Mouse (Mus musculus) left cerebral cortex, adult 2 months (tissue): ENCODE results near the gene Meis2. TPM values are rescaled to one million over a fixed set of nuclear protein-coding genes. Genes with fewer than 3 reads are reported as not detected.

Experiments
- DNase-seq, 2 experiments: peaks; one replicate each; pipeline ENCODE4 v3.0.0; 2021 to 2022; ENCODE audit warnings: low spot score in 2 of 2, mixed read lengths in 1 of 2; ENCODE audit errors: extremely low spot score in 1 of 2
- H3K27ac ChIP-seq: fragments of 200-600 bp; 2 replicates; pipeline ENCODE4 v1.8.1; 2022
- H3K4me3 ChIP-seq: fragments of 200-600 bp; 2 replicates; pipeline ENCODE4 v1.8.1; 2022
- CTCF ChIP-seq: fragments of 200-600 bp; IDR thresholded peaks from 2 replicates; pipeline ENCODE4 v1.8.1; 2022; ENCODE audit warnings: antibody characterized with exemption, mild to moderate bottlenecking, moderate library complexity
- intact Hi-C: fragments of 180-260 bp; cut with DNase I; formaldehyde crosslinking; loops from one replicate; pipeline ENCODE4 v1.15.1; 2025
- total RNA-seq, 2 experiments: library from RNA; stranded (reverse); gene quantifications; 2 replicates each; pipeline ENCODE4 v1.2.3; 2021

Gene Meis2
- total RNA-seq, 2 experiments from 2014 or later = 110 to 116 TPM

DNA sequence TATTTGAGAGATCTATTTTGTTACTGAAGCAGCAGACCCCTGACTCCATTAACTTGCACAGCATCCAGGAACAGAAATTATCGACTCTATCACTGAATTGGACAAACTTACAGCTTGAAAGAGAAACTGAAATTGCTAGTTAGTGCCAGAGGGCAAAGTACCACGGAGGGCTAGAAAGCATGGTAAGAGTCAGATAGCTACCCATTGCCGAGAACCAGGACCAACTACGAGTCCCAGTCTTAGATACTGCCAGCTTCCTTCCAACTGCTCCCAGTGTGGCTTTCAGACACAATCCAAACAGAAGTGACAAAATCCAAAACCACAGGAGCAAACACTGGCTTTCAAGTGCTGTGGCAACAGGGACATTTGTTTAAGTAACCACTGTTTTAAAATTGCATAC, 81.2 kb downstream of the Meis2 start:
- intact Hi-C loops = no loop called here
- H3K4me3 ChIP-seq = no peak overlapping the region
- no peak for TF ChIP-seq CTCF

DNA sequence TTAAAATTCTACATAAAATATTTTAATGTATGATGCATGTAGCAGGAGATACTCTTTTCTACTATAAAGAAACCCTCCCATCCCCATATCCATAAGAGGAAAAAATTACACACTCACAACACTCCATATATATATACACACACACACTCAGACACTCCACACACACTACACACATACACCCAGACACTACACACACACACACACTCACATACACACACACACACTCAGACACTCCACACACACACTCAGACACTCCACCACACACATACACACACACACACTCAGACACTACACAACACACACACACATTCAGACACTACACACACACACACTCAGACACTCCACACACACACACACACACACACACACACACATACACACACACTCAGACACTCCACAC, 85.1 kb downstream of the Meis2 start:
- no peak for DNase-seq
- intact Hi-C loops = no loop called here
- no peak for TF ChIP-seq CTCF
- Histone ChIP-seq H3K4me3 (no peak overlapping the region), H3K27ac (no peak overlapping the region)

More for the DNA sequence above, 81.2 kb downstream of the Meis2 start:
- H3K27ac ChIP-seq = no peak overlapping the region
- no peak for DNase-seq

DNA sequence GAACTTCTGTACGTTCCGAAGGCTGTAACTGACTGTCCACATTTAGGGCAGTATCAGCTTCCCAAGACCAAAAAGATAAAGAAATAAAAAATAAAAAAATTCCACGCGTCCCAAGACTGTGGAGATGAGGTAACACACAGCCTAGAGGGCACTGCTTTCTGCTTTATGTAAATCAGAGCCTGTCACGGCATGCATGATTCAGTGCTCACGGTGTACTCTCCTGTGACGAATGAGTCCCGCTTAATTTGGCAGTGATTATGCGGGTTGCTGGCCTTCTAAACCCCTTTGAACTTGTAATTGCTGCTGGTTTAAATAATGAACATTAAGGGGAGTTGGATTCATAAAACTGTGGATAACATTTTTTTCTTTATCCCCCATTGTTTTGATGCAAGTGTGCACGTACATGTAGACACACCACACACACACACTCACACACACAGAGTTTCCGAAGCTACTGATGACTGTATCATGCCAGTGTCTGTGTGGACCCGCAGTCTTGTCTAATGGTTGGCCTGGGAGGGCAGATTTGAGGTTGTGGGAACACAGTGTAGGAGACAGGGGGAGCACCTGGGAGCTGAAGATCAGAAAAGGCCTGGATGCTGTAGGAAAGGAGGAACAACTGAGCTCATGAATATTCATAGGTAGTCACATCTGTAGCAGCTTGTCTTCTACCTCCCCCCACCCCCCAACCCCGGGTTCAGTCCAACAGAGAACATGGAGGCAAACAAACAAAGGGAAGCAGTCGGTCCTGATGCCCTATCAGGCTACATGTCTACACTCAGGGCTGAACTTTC, 85.8 kb downstream of the Meis2 start:
- H3K4me3 ChIP-seq = no peak overlapping the region
- no peak overlapping the region for H3K27ac ChIP-seq
- no peak for DNase-seq
- TF ChIP-seq CTCF = no peak
- intact Hi-C loops = no loop called here

DNA sequence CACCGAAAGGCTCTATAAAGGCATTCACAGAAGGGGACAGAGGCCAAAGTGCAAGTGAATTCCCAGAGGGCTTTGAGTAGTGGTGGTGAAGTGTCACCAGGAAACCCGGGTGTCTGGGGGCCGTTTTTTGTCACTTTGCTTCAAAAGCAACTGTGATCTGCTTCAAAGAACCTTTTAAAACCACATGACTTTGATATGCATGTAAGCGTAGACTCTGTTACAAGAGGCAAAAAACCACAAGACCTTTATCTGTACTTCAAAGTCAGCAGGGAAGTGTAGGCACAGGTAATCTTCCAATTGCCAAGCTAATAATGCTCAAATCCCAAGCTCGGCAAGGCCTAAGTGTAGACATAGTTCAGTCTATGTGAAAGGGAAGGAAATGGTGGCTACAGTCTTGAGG, 87.0 kb downstream of the Meis2 start:
- intact Hi-C loops = no loop called here
- TF ChIP-seq CTCF = no peak
- Histone ChIP-seq H3K27ac (no peak overlapping the region), H3K4me3 (no peak overlapping the region)
- no peak for DNase-seq

DNA sequence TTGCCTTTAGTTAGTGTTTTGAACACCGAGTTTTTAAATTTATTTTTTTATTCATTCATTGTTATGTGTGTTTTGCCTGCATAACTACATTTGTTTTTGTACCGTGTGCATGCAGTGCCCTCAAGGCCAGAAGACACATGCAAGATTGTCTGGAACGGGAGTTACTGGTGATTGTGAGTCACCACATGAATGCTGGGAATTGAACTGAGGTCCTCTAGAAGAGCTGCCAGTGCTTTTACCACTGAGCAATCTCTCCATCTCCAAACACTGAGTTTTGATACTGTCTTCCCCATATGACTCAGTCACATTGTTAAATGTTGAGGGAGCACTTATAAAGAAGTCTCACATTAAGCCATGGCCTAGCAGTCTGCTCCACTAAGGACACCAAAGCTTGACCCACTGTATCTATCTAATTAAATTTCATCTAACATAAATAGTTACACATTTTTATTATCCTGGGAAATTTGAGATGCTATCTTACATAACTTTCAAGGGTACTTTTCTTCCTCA, 94.3 kb downstream of the Meis2 start:
- Histone ChIP-seq H3K27ac (no peak overlapping the region), H3K4me3 (no peak overlapping the region)
- intact Hi-C loops = no loop called here
- no peak for DNase-seq
- TF ChIP-seq CTCF = no peak

DNA sequence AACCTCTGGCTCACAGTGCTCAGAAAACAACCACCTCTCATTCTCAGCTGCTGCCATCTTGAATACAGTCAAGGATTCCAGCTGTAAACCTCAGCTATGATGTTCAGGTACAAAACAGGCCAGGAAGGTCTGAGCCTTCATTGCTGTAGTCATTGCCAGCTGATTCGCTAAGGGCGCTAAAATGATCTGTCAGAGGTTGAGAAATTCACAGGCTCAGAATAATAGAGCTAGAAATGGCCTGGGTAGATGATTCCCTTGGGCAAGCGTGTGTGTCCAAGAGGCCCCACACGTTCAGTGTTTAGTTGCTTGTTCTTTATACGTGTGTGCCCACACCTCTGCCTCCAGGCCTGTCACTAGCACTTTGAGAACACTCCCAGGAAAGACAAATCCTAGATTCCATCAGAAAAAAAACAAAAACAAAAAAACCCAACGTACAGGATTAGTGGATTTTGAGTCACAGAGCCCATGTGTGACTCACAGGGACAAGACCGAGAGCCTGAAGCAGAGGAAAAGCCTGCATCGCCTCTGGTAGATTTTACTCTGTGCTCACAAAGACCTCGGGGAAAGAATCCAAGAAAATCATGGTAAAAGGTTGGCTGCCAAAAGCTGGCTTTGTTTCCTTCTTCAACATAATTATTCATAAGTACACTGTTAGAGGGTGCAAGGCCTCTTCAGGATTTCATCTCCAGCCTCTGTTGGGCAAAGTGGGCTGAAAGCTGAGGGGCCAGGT, 95.4 kb downstream of the Meis2 start:
- H3K4me3 ChIP-seq = no peak overlapping the region
- intact Hi-C loops = no loop called here
- no peak for DNase-seq
- TF ChIP-seq CTCF = no peak
- no peak overlapping the region for H3K27ac ChIP-seq

DNA sequence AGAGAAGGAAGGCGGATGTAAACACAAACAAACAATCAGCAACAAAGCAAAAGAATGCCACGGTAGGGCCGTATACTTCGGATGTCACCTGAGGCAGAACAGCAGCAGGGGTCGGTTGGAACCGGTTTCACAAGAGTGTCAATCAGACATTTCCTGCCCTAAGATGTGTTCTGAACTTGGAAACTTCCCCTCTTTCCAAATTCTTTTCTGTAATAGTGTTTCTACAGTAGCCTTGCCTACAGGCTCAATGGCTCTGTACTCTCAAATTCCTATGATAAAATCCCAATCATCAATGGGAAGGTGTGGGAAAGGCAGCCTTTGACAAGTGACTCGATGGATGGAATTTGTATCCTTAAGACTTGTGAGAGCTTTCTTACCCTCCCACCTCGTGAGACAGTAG, 96.4 kb downstream of the Meis2 start:
- H3K4me3 ChIP-seq = no peak overlapping the region
- no peak overlapping the region for H3K27ac ChIP-seq
- intact Hi-C loops = no loop called here
- TF ChIP-seq CTCF = no peak
- no peak for DNase-seq

DNA sequence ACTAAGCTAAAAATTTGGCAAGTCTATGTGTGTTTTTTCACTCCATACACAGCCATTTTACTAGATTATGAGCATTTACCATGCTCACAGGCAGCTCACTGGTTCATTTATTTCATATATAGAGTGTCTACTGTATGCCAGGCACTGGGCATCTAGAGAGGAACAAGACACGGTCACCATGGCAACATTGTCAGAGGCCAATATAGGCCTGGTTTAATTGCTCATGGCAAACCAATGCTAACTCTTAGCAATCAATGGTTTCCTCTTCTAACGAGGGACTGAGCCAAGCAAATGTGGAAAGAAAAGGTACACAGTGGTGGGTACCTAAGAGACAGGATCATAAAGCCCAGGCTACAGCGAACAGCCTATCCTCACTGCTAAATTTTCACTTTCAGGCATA, 100.7 kb downstream of the Meis2 start:
- TF ChIP-seq CTCF = no peak
- no peak overlapping the region for H3K27ac ChIP-seq
- intact Hi-C loops = loop anchor here (5.0 kb wide), 1 partner anchor 108 kb away; no protein-coding TSS in a partner anchor
- no peak overlapping the region for H3K4me3 ChIP-seq
- no peak for DNase-seq

DNA sequence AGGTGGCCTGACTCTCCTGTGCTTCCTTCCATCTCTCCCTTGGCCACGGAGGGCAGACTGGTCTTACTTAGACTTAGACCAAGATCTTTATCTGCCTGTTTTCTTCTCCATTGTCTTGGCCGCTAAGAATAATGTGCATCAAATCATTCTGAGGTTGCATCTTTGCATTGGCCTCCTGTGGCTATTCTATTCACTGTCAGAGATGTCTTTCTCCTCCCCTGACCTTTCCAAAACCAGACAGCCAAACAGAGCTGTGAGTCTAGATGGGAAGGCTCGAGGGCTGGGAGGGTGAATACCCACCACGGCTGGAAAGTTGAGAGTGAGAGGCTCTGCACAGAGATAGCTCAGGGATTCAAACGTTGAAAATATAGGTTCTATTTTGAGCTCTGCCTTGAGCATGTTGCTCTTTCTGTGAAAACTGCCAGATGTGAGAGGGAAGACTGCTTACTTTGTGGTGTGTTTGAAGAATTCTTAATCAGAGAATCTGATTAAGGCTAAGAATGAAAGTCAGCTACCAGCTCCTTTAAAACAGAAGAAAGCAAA, 102.3 kb downstream of the Meis2 start:
- no peak for TF ChIP-seq CTCF
- no peak overlapping the region for H3K27ac ChIP-seq
- intact Hi-C loops = loop anchor here (5.0 kb wide), 1 partner anchor 106 kb away; no protein-coding TSS in a partner anchor
- DNase-seq = no peak
- no peak overlapping the region for H3K4me3 ChIP-seq

DNA sequence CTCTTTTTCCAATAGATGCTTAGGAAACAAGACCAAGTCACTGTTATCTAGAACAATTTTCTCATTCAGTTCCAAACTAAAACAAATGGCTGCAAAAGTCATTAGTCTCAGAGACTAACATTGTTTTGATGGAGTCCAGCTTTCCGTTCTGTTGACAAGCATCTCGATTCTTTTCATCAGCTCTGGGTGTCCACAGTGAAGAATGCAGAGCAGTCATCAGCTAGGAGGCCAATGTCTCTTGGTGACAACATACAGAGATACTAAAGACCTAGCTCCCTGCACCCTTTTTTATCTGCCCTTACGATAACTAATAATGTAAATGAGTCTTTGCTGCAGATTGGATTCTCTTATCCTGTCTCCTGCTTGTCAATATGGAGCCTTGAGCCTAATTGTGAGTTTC, 102.9 kb downstream of the Meis2 start:
- intact Hi-C loops = loop anchor here (5.0 kb wide), 1 partner anchor 105 kb away; no protein-coding TSS in a partner anchor
- TF ChIP-seq CTCF = no peak

DNA sequence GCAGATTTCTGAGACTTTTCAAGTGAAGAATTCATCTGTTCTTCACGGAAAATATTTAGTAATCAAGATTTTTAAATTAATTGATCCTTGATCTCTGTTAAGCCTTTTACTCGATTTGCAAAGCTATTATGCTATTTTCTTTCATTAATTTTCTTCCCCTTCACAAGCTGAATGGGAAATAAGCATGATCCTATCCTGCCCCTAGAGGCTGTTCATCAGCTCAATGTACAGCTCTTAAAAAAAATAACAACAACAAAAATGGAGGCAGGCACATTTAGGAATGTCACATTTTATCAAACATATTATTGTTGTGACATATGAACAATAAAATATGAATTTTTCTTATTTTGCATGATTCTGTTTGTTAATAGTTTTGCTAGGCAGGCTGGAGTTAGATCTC, 103.5 kb downstream of the Meis2 start:
- H3K4me3 ChIP-seq = no peak overlapping the region
- TF ChIP-seq CTCF = no peak; the same call in 1 of the 2 replicates
- no peak for DNase-seq
- intact Hi-C loops = loop anchor here (5.0 kb wide), 1 partner anchor 105 kb away; no protein-coding TSS in a partner anchor
- no peak overlapping the region for H3K27ac ChIP-seq

More for the DNA sequence above, 102.9 kb downstream of the Meis2 start:
- no peak overlapping the region for H3K27ac ChIP-seq
- H3K4me3 ChIP-seq = no peak overlapping the region
- no peak for DNase-seq

DNA sequence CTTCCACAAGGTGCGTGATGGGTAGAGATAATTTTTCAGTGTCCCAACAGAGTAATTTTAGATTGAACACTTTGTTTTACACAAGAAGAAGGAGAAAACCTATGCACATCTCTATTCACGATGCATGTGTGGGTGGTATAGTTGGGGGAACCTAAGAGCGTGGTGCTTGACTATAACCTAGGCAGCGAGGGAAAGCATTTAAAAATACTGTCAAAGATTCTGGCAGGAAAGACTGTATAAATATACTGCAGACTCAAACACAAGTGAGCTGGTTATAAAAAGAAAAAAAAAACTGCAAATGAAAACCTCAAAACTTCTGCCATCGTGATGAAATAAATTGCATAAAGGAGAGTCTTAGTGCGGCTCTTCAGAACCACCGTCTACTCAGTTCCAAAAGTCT, 105.0 kb downstream of the Meis2 start:
- no peak for TF ChIP-seq CTCF
- DNase-seq = no peak
- intact Hi-C loops = loop anchor here (5.0 kb wide), 1 partner anchor 103 kb away; no protein-coding TSS in a partner anchor
- no peak overlapping the region for H3K27ac ChIP-seq
- no peak overlapping the region for H3K4me3 ChIP-seq
